Mouse (Mus musculus) bone marrow macrophage, adult 2 months (primary cell): Measurements from ENCODE around the gene Stub1.

Source experiments
- CTCF ChIP-seq: IDR thresholded peaks from 2 replicates; pipeline ENCODE4 v1.5.1; 2012; ENCODE audit warnings: low read depth, mild to moderate bottlenecking, low read length, moderate library complexity
- POLR2A ChIP-seq: IDR thresholded peaks from 2 replicates; pipeline ENCODE4 v1.6.1; 2012; ENCODE audit warnings: mild to moderate bottlenecking, low read depth, low read length, borderline replicate concordance

DNA sequence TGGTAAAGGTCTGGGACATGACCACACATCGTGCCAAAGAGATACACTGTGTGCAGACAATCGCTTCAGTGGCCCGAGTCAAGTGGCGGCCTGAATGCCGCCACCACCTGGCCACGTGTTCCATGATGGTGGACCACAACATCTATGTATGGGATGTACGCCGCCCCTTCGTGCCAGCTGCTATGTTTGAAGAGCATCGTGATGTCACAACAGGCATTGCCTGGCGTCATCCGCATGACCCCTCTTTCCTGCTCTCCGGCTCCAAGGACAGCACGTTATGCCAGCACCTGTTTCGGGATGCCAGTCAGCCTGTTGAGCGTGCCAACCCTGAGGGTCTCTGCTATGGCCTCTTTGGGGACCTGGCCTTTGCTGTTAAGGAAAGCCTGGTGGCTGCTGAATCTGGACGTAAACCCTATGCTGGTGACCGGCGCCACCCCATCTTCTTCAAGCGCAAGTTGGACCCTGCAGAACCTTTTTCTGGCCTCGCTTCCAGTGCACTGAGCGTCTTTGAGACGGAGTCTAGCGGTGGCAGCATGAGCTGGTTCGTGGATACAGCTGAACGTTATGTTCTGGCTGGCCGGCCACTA lies 7.1 kb downstream of the Stub1 start:
- TF ChIP-seq CTCF = no peak
- TF ChIP-seq POLR2A = no peak
